Mouse (Mus musculus) lung, adult 2 months (tissue): ENCODE results near the gene Prss40.

Experiments used
- CTCF ChIP-seq: fragments of 200-500 bp; IDR thresholded peaks from 2 replicates; pipeline ENCODE4 v1.5.1; 2011; ENCODE audit warnings: mild to moderate bottlenecking, low read length, control low read depth; ENCODE audit not compliant: insufficient read depth
- POLR2A ChIP-seq: fragments of 200-500 bp; IDR thresholded peaks from 2 replicates; pipeline ENCODE4 v1.6.1; 2011; ENCODE audit warnings: low read depth, mild to moderate bottlenecking, control low read depth, low read length, borderline replicate concordance; ENCODE audit errors: extremely low read depth

- no peak for TF ChIP-seq CTCF
- no peak for TF ChIP-seq POLR2A
Observed at GRCm38 (mm10) chr1:34601323-34602047, 40.7 kb upstream of the Prss40 start.
